Mouse (Mus musculus) cerebellum, adult 2 months (tissue): ENCODE measurements around the gene Vps41.

Experiments
- CTCF ChIP-seq: fragments of 200-500 bp; IDR thresholded peaks from 2 replicates; pipeline ENCODE4 v1.5.1; 2011; ENCODE audit warnings: low read depth, mild to moderate bottlenecking, control low read depth, low read length, moderate library complexity, borderline replicate concordance; ENCODE audit not compliant: insufficient read depth
- POLR2A ChIP-seq: fragments of 200-500 bp; IDR thresholded peaks from 2 replicates; pipeline ENCODE4 v1.6.1; 2011; ENCODE audit warnings: low read length, control low read depth, borderline replicate concordance; ENCODE audit not compliant: insufficient read depth

GRCm38 (mm10) chr13:18718461-18718860, 1.4 kb downstream of the Vps41 start:
- TF ChIP-seq CTCF, result no peak
- no peak for TF ChIP-seq POLR2A
